Mouse (Mus musculus): ENCODE results near the gene Fpr1. TPM values are rescaled to one million over a fixed set of nuclear protein-coding genes. Genes with fewer than 3 reads are reported as not detected.

The Fpr1 gene
- total RNA-seq, 4 experiments from 2014 or later = 0.17 TPM; not detected in 3

Small RNA genes within 50 kb of the gene (microRNA-seq; reads per million reads assigned to microRNA genes)
- gene Gm25927 = 0 reads per million in 2 experiments
- gene Mir125a = 6,775 to 10,060 reads per million in 2 experiments
- 3,863 to 10,297 reads per million in 2 experiments for gene Mir99b
- 0 reads per million in 2 experiments for gene Mirlet7e

Other genes starting within 250 kb of the Fpr1 start
- gene Vmn2r90, start 180.2 kb downstream of the Fpr1 start, total RNA-seq (2022) = not detected
- gene Spaca6, start 56.8 kb downstream of the Fpr1 start, total RNA-seq (2022) = 100 to 1,000 TPM in 2 of 4 experiments, 10 to 100 TPM in 2; 43.9 to 173 (median 91.6) TPM
- gene Has1, start 28.7 kb downstream of the Fpr1 start, total RNA-seq (2022) = under 1 TPM in 2 of 4 experiments, not detected in 2; 0.23 to 0.24 TPM
- under 1 TPM in 1 of 4 experiments, not detected in 3; 0.56 TPM for gene Fpr2, start 3.9 kb upstream of the Fpr1 start, total RNA-seq (2022)
- gene Fpr3, start 3.9 kb upstream of the Fpr1 start, total RNA-seq (2022) = not detected
- not detected for gene Fpr-rs4, start 137.8 kb upstream of the Fpr1 start, total RNA-seq (2022)
- not detected for gene Vmn2r124, start 165.5 kb upstream of the Fpr1 start, total RNA-seq (2022)
- not detected for gene Vmn2r91, start 201.1 kb upstream of the Fpr1 start, total RNA-seq (2022)